Mouse (Mus musculus) cortical plate, adult 2 months (tissue): ENCODE results near the gene Ppp2r5a.

Experiments used
- CTCF ChIP-seq: fragments of 200-500 bp; IDR thresholded peaks from 2 replicates; pipeline ENCODE4 v1.5.1; 2011; ENCODE audit warnings: mild to moderate bottlenecking, control low read depth, low read length; ENCODE audit not compliant: insufficient read depth; ENCODE audit errors: extremely low read depth
- POLR2A ChIP-seq: fragments of 200-500 bp; IDR thresholded peaks from 2 replicates; pipeline ENCODE4 v1.6.1; 2011; ENCODE audit warnings: mild to moderate bottlenecking, low read length, control low read depth; ENCODE audit not compliant: insufficient read depth; ENCODE audit errors: extremely low read depth

DNA sequence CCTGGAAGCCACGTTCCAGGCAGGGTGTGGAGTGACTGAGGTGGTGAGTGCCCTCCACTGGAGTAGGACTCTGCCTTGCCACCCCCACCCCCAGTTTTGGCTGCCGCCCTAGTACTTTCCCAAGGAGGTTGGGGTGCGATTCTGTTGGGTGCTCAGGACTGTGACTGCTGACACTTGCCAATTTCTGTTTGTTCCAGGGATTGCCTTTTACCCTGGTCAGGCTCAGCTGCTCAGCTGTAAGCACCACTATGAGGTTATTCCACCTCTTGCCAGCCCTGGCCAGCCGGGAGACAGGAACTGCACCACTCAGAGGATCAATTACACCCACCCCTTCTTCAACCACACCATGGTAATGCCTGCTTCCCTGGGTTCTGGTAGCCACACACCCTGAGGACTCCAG, 62.5 kb downstream of the Ppp2r5a start:
- no peak for TF ChIP-seq CTCF
- TF ChIP-seq POLR2A = no peak
